Mouse (Mus musculus) E14TG2a.4 (cell line): ENCODE measurements around the gene Hrh3.

Experiments used
- CTCF ChIP-seq: conservative IDR thresholded peaks from 2 replicates; pipeline ENCODE4 v1.5.1; 2014; ENCODE audit warnings: low read length
- NANOG ChIP-seq: IDR thresholded peaks from 2 replicates; pipeline ENCODE4 v1.6.1; 2014; ENCODE audit warnings: borderline replicate concordance, low read length, mixed read lengths
- POU5F1 ChIP-seq: IDR thresholded peaks from 2 replicates; pipeline ENCODE4 v1.6.1; 2014; ENCODE audit warnings: low read length, borderline replicate concordance

GRCm38 (mm10) chr2:180105441-180106190, 1.3 kb upstream of the Hrh3 start:
- no peak for TF ChIP-seq CTCF
- TF ChIP-seq POU5F1, result no peak
- TF ChIP-seq NANOG, result no peak
